Mouse (Mus musculus): ENCODE data around the gene Snu13. TPM values are rescaled to one million over a fixed set of nuclear protein-coding genes. Genes with fewer than 3 reads are reported as not detected.

The Snu13 gene
- 98.1 to 105 TPM (median 103 TPM) in 4 replicates for total RNA-seq (2023)

GRCm38 (mm10) chr15:82047080-82047883 lies at the start of gene Snu13:
TSS of gene Snu13 (minus strand) at chr15:82047598.

GRCm38 (mm10) chr15:82069898-82070297 lies 22.5 kb upstream of the Snu13 start, which contains the start of gene Mei1:
TSS of gene Mei1 (plus strand) at chr15:82069996.

GRCm38 (mm10) chr15:82058719-82059201 lies 11.4 kb upstream of the Snu13 start, which contains the start of gene 4930407I10Rik:
TSS of gene 4930407I10Rik (plus strand) at chr15:82059151.

GRCm38 (mm10) chr15:82033762-82034161 lies 13.6 kb downstream of the Snu13 start, which contains the start of gene Desi1:
TSS of gene Desi1 (minus strand) at chr15:82033862.

Other genes with a start within 250 kb of the Snu13 start
- gene Tef, start 245.2 kb downstream of the Snu13 start, total RNA-seq (2023): 35.7 to 41.2 TPM (median 37.3 TPM) in 4 replicates
- 125 to 130 TPM (median 129 TPM) in 4 replicates for gene Tob2, start 188.8 kb downstream of the Snu13 start, total RNA-seq (2023)
- 50.1 to 64.6 TPM (median 54.5 TPM) in 4 replicates for gene Phf5a, start 175.7 kb downstream of the Snu13 start, total RNA-seq (2023)
- 139 to 153 TPM (median 148 TPM) in 4 replicates for gene Aco2, start 175.3 kb downstream of the Snu13 start, total RNA-seq (2023)
- 16.7 to 23.3 TPM (median 20.1 TPM) in 4 replicates for gene Polr3h, start 121.4 kb downstream of the Snu13 start, total RNA-seq (2023)
- 0.18 to 1.3 TPM (median 0.37 TPM) in 4 replicates for gene Csdc2, start 110.8 kb downstream of the Snu13 start, total RNA-seq (2023)
- 16.7 to 21.5 TPM (median 20.2 TPM) in 4 replicates for gene Pmm1, start 86.7 kb downstream of the Snu13 start, total RNA-seq (2023)
- not detected in 4 replicates for gene 1700029P11Rik, start 67.1 kb downstream of the Snu13 start, total RNA-seq (2023)
- gene Xrcc6, start 59.8 kb downstream of the Snu13 start, total RNA-seq (2023): 23.7 to 31.5 TPM (median 28.5 TPM) in 4 replicates
- 25.1 to 29.2 TPM (median 26.1 TPM) in 4 replicates for gene Desi1, start 13.7 kb downstream of the Snu13 start, total RNA-seq (2023)
- not detected in 4 replicates for gene 4930407I10Rik, start 11.6 kb upstream of the Snu13 start, total RNA-seq (2023)
- gene Mei1, start 22.4 kb upstream of the Snu13 start, total RNA-seq (2023): not detected in 4 replicates
- 56.8 to 62.5 TPM (median 61.3 TPM) in 4 replicates for gene Ccdc134, start 80.3 kb upstream of the Snu13 start, total RNA-seq (2023)
- 225 to 235 TPM (median 230 TPM) in 4 replicates for gene Srebf2, start 99.6 kb upstream of the Snu13 start, total RNA-seq (2023)
- 5.3 to 9.3 TPM (median 6.8 TPM) in 4 replicates for gene Shisa8, start 165.2 kb upstream of the Snu13 start, total RNA-seq (2023)
- 282 to 319 TPM (median 304 TPM) in 4 replicates for gene Tnfrsf13c, start 176.8 kb upstream of the Snu13 start, total RNA-seq (2023)
- gene Cenpm, start 197.2 kb upstream of the Snu13 start, total RNA-seq (2023): 1.3 to 4.6 TPM (median 1.4 TPM) in 3 of 4 replicates, not detected in the other
- gene 1500009C09Rik, start 204.8 kb upstream of the Snu13 start, total RNA-seq (2023): 0.36 TPM in 1 of 4 replicates, not detected in the others
- 0.21 TPM in 1 of 4 replicates, not detected in the others for gene Sept3, start 227.3 kb upstream of the Snu13 start, total RNA-seq (2023)

Data from B cell, adult 62 days (primary cell).